Mouse (Mus musculus): ENCODE results near the gene Arap1. TPM values are rescaled to one million over a fixed set of nuclear protein-coding genes. Genes with fewer than 3 reads are reported as not detected.

Gene Arap1
- polyA plus RNA-seq, 1 experiment from 2014 or later = 31.2 TPM

DNA sequence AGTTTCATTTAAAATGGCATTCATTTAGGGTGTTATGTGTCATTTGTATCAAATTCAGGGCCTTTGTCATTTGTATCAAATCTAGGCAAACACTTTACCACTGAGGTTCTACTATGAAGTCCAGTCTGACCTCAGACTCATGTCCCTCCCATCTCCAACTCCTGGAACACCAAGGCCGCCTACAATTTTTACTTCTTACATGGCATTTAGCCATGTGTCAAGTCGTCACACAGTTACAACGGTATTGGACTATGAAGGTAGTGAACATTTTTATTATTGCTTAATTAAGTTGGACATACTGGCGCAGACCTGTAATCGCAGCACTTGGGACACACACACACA lies 37.9 kb upstream of the Arap1 start:
- Histone ChIP-seq H3K4me2 (replicated peaks; ENCODE audit: low read depth) (peak overlapping the region; percentile 71), H3K9me3 (ENCODE audit: control insufficient read depth) (no peaks in the 10 kb centered on the region), H3K9ac (ENCODE audit: low read depth, low read length) (0 out of 2 replicates have a peak overlapping the region, but pooled peaks have one; percentile 54), H3K36me3 (ENCODE audit: control insufficient read depth, insufficient read depth) (no peaks in the 10 kb centered on the region), H3K4me3 (ENCODE audit: low read depth, low read length) (peak overlapping the region; percentile 44), H3K4me1 (replicated peaks; ENCODE audit: control insufficient read depth, insufficient read depth, low read length) (no peaks in the 10 kb centered on the region), H3K27ac (ENCODE audit: low read depth, low read length) (peak overlapping the region; percentile 85), H3K27me3 (replicated peaks; ENCODE audit: control insufficient read depth, insufficient read depth, low read length) (no peaks in the 10 kb centered on the region)
- TF ChIP-seq CTCF (IDR thresholded peaks at IDR 0.05; ENCODE audit: low read depth) = no peak
- no peak for ATAC-seq
- 36% methylated on average over 5 of the region's 5 CpGs for WGBS

DNA sequence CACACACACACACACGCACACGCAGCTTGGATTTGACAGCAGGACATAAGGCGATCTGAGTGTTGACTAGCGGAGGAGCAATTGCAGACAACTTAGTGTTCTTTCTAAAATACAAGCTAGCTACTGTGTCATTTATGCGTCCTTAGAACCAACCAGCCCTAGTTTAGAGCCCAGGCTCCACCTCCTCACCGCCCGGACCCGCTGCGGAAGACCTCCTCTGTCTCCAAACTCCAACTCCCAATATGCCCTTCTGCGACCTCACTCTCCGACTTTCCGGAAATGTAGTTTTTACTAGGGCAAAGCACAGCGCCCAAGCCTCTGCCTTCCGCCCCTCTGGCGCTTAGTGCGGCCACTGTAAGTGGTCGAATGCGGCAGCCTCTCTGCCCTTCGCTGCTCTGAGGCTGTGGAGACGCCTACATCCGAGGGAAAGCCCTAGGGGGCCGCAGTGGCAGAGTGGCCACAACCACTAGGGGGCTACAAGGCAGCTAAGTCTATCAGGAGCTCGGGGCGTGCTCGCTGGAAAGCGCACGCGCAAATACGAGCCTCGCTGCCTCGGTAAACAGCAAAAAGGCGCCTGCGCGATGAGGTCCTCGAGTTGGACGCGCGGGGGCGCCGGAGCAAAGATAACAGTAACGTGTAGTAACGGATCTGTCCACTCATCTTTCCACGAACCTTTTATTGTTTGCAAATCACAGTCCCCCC lies 37.4 kb upstream of the Arap1 start:
- Histone ChIP-seq H3K36me3 (ENCODE audit: control insufficient read depth, insufficient read depth) (no peaks in the 10 kb centered on the region), H3K4me3 (ENCODE audit: low read depth, low read length) (peak overlapping the region; percentile 44), H3K4me2 (replicated peaks; ENCODE audit: low read depth) (peak overlapping the region; percentile 71), H3K9ac (ENCODE audit: low read depth, low read length) (peak overlapping the region; percentile 54), H3K27ac (ENCODE audit: low read depth, low read length) (peak overlapping the region; percentile 85), H3K9me3 (ENCODE audit: control insufficient read depth) (no peaks in the 10 kb centered on the region), H3K4me1 (replicated peaks; ENCODE audit: control insufficient read depth, insufficient read depth, low read length) (no peaks in the 10 kb centered on the region), H3K27me3 (replicated peaks; ENCODE audit: control insufficient read depth, insufficient read depth, low read length) (no peaks in the 10 kb centered on the region)
- TF ChIP-seq CTCF (IDR thresholded peaks at IDR 0.05; ENCODE audit: low read depth) = peak; percentile 96
- WGBS = under 1% methylated on average over 43 of the region's 43 CpGs
- peak; percentile 92 for ATAC-seq

DNA sequence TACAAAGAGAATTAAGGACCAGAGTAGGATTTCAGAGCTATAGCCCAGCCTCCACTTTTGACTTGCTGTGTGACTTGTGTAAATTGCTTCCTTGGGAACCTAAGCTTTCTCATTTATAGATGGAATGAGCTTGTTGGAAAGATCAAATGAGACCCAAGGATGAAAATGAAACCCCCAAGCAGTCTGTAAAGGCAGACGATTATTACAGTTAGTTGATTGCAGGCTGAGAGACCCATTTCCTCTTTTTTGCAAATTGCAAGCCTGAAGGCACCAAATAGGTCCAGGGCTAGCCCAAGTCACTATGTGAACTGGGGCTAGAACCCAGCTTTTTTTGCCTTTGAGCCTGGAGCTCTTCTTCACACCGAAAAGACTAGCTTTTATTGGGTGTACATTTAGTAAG lies 36.8 kb upstream of the Arap1 start:
- no peak overlapping the region for H3K9ac ChIP-seq (ENCODE audit: low read depth, low read length)
- no peaks in the 10 kb centered on the region for H3K4me1 ChIP-seq (replicated peaks; ENCODE audit: control insufficient read depth, insufficient read depth, low read length)
- H3K4me3 ChIP-seq (ENCODE audit: low read depth, low read length) = 0 out of 2 replicates have a peak overlapping the region, but pooled peaks have one; percentile 44
- H3K9me3 ChIP-seq (ENCODE audit: control insufficient read depth) = no peaks in the 10 kb centered on the region
- no peak for ATAC-seq
- H3K36me3 ChIP-seq (ENCODE audit: control insufficient read depth, insufficient read depth) = no peaks in the 10 kb centered on the region
- no peak overlapping the region for H3K27ac ChIP-seq (ENCODE audit: low read depth, low read length)
- TF ChIP-seq CTCF (IDR thresholded peaks at IDR 0.05; ENCODE audit: low read depth) = no peak
- H3K27me3 ChIP-seq (replicated peaks; ENCODE audit: control insufficient read depth, insufficient read depth, low read length) = no peaks in the 10 kb centered on the region
- WGBS = 35% methylated on average over 2 of the region's 2 CpGs
- peak overlapping the region; percentile 71 for H3K4me2 ChIP-seq (replicated peaks; ENCODE audit: low read depth)

DNA sequence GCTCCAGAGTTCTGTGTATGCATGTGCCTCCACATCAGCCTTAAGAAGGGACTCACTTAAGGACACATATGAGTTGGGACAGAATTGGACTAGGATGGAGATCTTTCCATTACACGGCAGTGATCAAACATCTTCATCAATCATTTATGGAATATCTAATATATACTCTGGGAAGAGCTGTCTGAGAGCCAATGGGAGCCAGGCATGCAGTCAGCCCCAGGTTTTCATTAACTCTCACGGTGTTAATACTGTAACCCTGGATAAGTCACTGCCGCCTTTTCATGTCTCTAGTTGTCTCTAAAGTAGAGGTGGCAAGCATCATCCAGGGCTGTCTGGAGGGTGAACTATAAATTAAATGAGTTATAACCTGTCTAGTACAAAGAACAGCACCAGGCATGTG lies 34.8 kb upstream of the Arap1 start:
- Histone ChIP-seq H3K4me3 (ENCODE audit: low read depth, low read length) (no peak overlapping the region), H3K9me3 (ENCODE audit: control insufficient read depth) (no peaks in the 10 kb centered on the region), H3K36me3 (ENCODE audit: control insufficient read depth, insufficient read depth) (no peaks in the 10 kb centered on the region), H3K4me1 (replicated peaks; ENCODE audit: control insufficient read depth, insufficient read depth, low read length) (no peaks in the 10 kb centered on the region), H3K27me3 (replicated peaks; ENCODE audit: control insufficient read depth, insufficient read depth, low read length) (no peaks in the 10 kb centered on the region), H3K27ac (ENCODE audit: low read depth, low read length) (no peak overlapping the region), H3K9ac (ENCODE audit: low read depth, low read length) (no peak overlapping the region), H3K4me2 (replicated peaks; ENCODE audit: low read depth) (no peak overlapping the region)
- ATAC-seq = no peak
- 39% methylated on average over 3 of the region's 3 CpGs for WGBS
- no peak for TF ChIP-seq CTCF (IDR thresholded peaks at IDR 0.05; ENCODE audit: low read depth)

DNA sequence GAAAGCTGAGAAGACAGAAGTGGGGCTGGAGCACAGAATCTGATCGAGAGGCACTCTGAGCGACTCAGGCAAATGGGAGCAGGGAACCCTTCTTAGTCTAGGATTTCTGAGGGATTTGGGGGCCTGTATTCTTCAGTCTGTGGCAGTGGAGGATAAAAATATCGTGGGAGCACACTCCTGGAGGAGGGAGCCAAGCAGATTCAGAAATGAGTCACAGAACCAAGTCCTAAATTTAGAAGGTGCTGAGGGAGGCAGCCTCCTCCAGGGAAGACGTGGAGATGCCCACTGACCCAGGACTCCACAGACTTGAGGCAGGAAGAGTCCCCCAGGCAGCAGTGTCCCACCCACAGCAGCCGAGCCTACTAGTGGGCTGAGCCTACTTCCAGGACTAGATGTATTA lies 33.5 kb upstream of the Arap1 start:
- ATAC-seq = no peak
- no peak for TF ChIP-seq CTCF (IDR thresholded peaks at IDR 0.05; ENCODE audit: low read depth)
- H3K27me3 ChIP-seq (replicated peaks; ENCODE audit: control insufficient read depth, insufficient read depth, low read length) = no peaks in the 10 kb centered on the region
- no peak overlapping the region for H3K27ac ChIP-seq (ENCODE audit: low read depth, low read length)
- no peak overlapping the region for H3K4me3 ChIP-seq (ENCODE audit: low read depth, low read length)
- no peaks in the 10 kb centered on the region for H3K4me1 ChIP-seq (replicated peaks; ENCODE audit: control insufficient read depth, insufficient read depth, low read length)
- no peaks in the 10 kb centered on the region for H3K36me3 ChIP-seq (ENCODE audit: control insufficient read depth, insufficient read depth)
- H3K9me3 ChIP-seq (ENCODE audit: control insufficient read depth) = no peaks in the 10 kb centered on the region
- 71% methylated on average over 5 of the region's 5 CpGs for WGBS
- H3K9ac ChIP-seq (ENCODE audit: low read depth, low read length) = no peak overlapping the region
- H3K4me2 ChIP-seq (replicated peaks; ENCODE audit: low read depth) = no peak overlapping the region

DNA sequence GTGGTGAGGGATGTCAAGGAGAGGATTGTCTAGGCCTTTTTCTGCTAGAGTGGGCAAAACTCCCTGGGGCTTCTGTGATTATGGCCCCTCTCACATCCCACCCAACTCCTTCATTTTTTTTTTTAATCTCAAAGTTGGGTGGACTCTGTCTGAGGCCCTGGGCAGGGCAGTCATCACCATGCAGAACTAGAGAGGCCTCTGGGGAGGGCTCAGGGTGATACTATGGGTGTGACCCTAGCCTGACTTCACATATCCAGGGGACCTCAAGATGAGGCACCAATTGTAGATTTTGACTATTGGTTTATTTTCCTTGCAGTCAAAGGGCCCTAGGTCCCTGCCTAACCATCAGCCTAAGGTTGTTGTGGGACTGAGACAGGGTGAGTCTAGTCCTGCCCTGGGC lies 32.2 kb upstream of the Arap1 start:
- H3K9ac ChIP-seq (ENCODE audit: low read depth, low read length) = no peak overlapping the region
- no peak for ATAC-seq
- H3K27ac ChIP-seq (ENCODE audit: low read depth, low read length) = no peak overlapping the region
- H3K4me2 ChIP-seq (replicated peaks; ENCODE audit: low read depth) = no peak overlapping the region
- H3K9me3 ChIP-seq (ENCODE audit: control insufficient read depth) = no peaks in the 10 kb centered on the region
- no peak overlapping the region for H3K4me3 ChIP-seq (ENCODE audit: low read depth, low read length)
- 0 out of 2 replicates have a peak, but pooled peaks cover 4% of the 10 kb centered on the region for H3K4me1 ChIP-seq (replicated peaks; ENCODE audit: control insufficient read depth, insufficient read depth, low read length)
- no peak for TF ChIP-seq CTCF (IDR thresholded peaks at IDR 0.05; ENCODE audit: low read depth)
- H3K36me3 ChIP-seq (ENCODE audit: control insufficient read depth, insufficient read depth) = no peaks in the 10 kb centered on the region
- H3K27me3 ChIP-seq (replicated peaks; ENCODE audit: control insufficient read depth, insufficient read depth, low read length) = no peaks in the 10 kb centered on the region
